Mouse (Mus musculus): ENCODE results near the gene Mafb.

- TF ChIP-seq CTCF (IDR thresholded peaks at IDR 0.05; ENCODE audit: low read depth, low read length) (no peak), POLR2A (IDR thresholded peaks at IDR 0.05; ENCODE audit: extremely low read depth, insufficient read depth, low read length) (no peak)
These were observed 13.3 kb downstream of the Mafb start for GRCm38 (mm10) chr2:160353581-160353980.
